Mouse (Mus musculus) frontal cortex, postnatal 25 days (tissue): Measurements from ENCODE around the gene Klhl5.

ENCODE experiments used
- DNase-seq, 2 experiments: peaks; one replicate each; pipeline ENCODE4 v3.0.0; 2022; ENCODE audit warnings: low spot score in 2 of 2

Gene Klhl5

GRCm38 (mm10) chr5:65149706-65150105, 42.4 kb downstream of the Klhl5 start:
- no peak for DNase-seq

- no peak for DNase-seq
Observed at GRCm38 (mm10) chr5:65150376-65150955, 43.1 kb downstream of the Klhl5 start.

GRCm38 (mm10) chr5:65151276-65151675, 43.9 kb downstream of the Klhl5 start:
- no peak for DNase-seq

GRCm38 (mm10) chr5:65151767-65152166, 44.4 kb downstream of the Klhl5 start:
- DNase-seq, result no peak

- DNase-seq, result no peak
Observed at GRCm38 (mm10) chr5:65154287-65154686, 46.9 kb downstream of the Klhl5 start.

GRCm38 (mm10) chr5:65156853-65157252, 49.5 kb downstream of the Klhl5 start:
- no peak for DNase-seq

- DNase-seq, result no peak
Observed at GRCm38 (mm10) chr5:65157412-65158381, 50.4 kb downstream of the Klhl5 start.

- no peak for DNase-seq
Observed at GRCm38 (mm10) chr5:65158696-65159305, 51.5 kb downstream of the Klhl5 start.

- DNase-seq, result no peak
Observed at GRCm38 (mm10) chr5:65163001-65163400, 55.7 kb downstream of the Klhl5 start.

- DNase-seq, result no peak
Observed at GRCm38 (mm10) chr5:65163489-65164092, 56.3 kb downstream of the Klhl5 start.

GRCm38 (mm10) chr5:65170206-65170605, 62.9 kb downstream of the Klhl5 start:
- no peak for DNase-seq

- DNase-seq, result peak; percentile 38 to 49
Observed at GRCm38 (mm10) chr5:65175035-65175917, 67.9 kb downstream of the Klhl5 start.

- DNase-seq, result no peak
Observed at GRCm38 (mm10) chr5:65175918-65176484, 68.7 kb downstream of the Klhl5 start.

- DNase-seq, result no peak
Observed at GRCm38 (mm10) chr5:65177026-65177514, 69.7 kb downstream of the Klhl5 start.

- no peak for DNase-seq
Observed at GRCm38 (mm10) chr5:65178477-65178876, 71.1 kb downstream of the Klhl5 start.

GRCm38 (mm10) chr5:65181160-65181793, 73.9 kb downstream of the Klhl5 start:
- DNase-seq, result no peak

GRCm38 (mm10) chr5:65181794-65182169, 74.4 kb downstream of the Klhl5 start:
- no peak for DNase-seq

- DNase-seq, result no peak
Observed at GRCm38 (mm10) chr5:65182268-65182667, 74.9 kb downstream of the Klhl5 start.

- DNase-seq, result no peak
Observed at GRCm38 (mm10) chr5:65191601-65192000, 84.3 kb downstream of the Klhl5 start.

GRCm38 (mm10) chr5:65194441-65194840, 87.1 kb downstream of the Klhl5 start:
- no peak for DNase-seq
